Mouse (Mus musculus): ENCODE measurements around the gene Pla2g4c. TPM values are rescaled to one million over a fixed set of nuclear protein-coding genes. Genes with fewer than 3 reads are reported as not detected.

Pla2g4c gene
- polyA plus RNA-seq, 1 experiment from 2014 or later = 1.0 TPM

Other genes starting within 250 kb of the Pla2g4c start
- gene Vmn1r85, start 229.5 kb upstream of the Pla2g4c start, polyA plus RNA-seq (2014; fragmentation: Nextera tagmentation; extraction: Ambion mirVana) = not detected in 2 replicates
- gene Vmn1r86, start 204.7 kb upstream of the Pla2g4c start, polyA plus RNA-seq (2014; fragmentation: Nextera tagmentation; extraction: Ambion mirVana) = not detected in 2 replicates
- gene Vmn1r87, start 184.5 kb upstream of the Pla2g4c start, polyA plus RNA-seq (2014; fragmentation: Nextera tagmentation; extraction: Ambion mirVana) = not detected in 2 replicates
- 0.03 TPM in 1 of 2 replicates, not detected in the other for gene Vmn1r88, start 165.1 kb upstream of the Pla2g4c start, polyA plus RNA-seq (2014; fragmentation: Nextera tagmentation; extraction: Ambion mirVana)
- not detected in 2 replicates for gene Vmn1r89, start 111.6 kb upstream of the Pla2g4c start, polyA plus RNA-seq (2014; fragmentation: Nextera tagmentation; extraction: Ambion mirVana)
- 110 and 115 TPM in 2 replicates for gene Lig1, start 47.4 kb upstream of the Pla2g4c start, polyA plus RNA-seq (2014; fragmentation: Nextera tagmentation; extraction: Ambion mirVana)
- gene Zswim9, start 45.9 kb upstream of the Pla2g4c start, polyA plus RNA-seq (2014; fragmentation: Nextera tagmentation; extraction: Ambion mirVana) = 4.7 and 6.0 TPM in 2 replicates
- gene Cabp5, start 73.5 kb downstream of the Pla2g4c start, polyA plus RNA-seq (2014; fragmentation: Nextera tagmentation; extraction: Ambion mirVana) = not detected in 2 replicates
- not detected in 2 replicates for gene Bsph1, start 126.2 kb downstream of the Pla2g4c start, polyA plus RNA-seq (2014; fragmentation: Nextera tagmentation; extraction: Ambion mirVana)
- gene Bsph2, start 246.4 kb downstream of the Pla2g4c start, polyA plus RNA-seq (2014; fragmentation: Nextera tagmentation; extraction: Ambion mirVana) = not detected in 2 replicates

All from intestine, embryonic 14.5 days (tissue).